11 mouse cellular contexts compared by ENCODE assay signal in the genomic region with DNA sequence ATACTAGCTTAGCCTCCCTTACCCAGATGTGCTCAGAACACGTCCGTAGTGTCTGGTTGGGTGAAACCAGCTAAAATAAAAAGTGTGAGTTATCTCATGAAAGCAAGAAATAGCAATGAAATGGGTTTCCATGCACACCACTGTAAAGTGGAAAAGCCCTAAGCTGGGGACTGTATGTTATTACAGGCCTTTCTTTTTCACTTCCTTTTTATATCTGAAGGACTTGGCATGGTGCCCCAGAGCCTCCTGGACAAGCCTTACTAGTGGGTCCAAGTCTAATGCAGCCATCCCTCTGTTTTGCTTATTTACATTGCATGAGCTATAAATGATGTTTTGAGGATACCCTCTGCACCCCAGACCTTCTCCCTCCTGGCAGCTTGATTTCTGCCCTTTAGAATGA. TPM values are rescaled to one million over a fixed set of nuclear protein-coding genes. Genes with fewer than 3 reads are reported as not detected.
DNase-seq lines count a peak whose midpoint lies in the region; ATAC-seq and TF ChIP-seq lines count a peak whose summit lies in the region.
"Had no signal": no experiment of that assay in that cellular context is flagged by ENCODE, and none has a peak within 500 bp of the region (broad histone marks: within the 10 kb centered on the region; RNA-seq: fewer than 3 reads in every experiment).

No protein-coding gene starts in this region.

- WGBS in liver, postnatal 0 days (ENCODE audit: insufficient replicate concordance), result 74% methylated on average over 2 of the region's 2 CpGs

- H3K4me2 ChIP-seq in liver, postnatal 0 days (ENCODE audit: low read depth, low read length), result no peak overlapping the region
- H3K4me2 ChIP-seq: hindbrain, embryonic 15.5 days; neural tube, embryonic 15.5 days had no signal

- no peaks in the 10 kb centered on the region for H3K9me3 ChIP-seq in liver, postnatal 0 days (ENCODE audit: low read length)
- H3K9me3 ChIP-seq: hindbrain, embryonic 15.5 days; neural tube, embryonic 15.5 days had no signal

- no peak overlapping the region for H3K9ac ChIP-seq in liver, postnatal 0 days (replicated peaks)
- H3K9ac ChIP-seq: hindbrain, embryonic 15.5 days; neural tube, embryonic 15.5 days had no signal

- no peak overlapping the region for H3K4me3 ChIP-seq in liver, postnatal 0 days (ENCODE audit: low read depth, low read length)
- H3K4me3 ChIP-seq: hindbrain, embryonic 15.5 days; neural tube, embryonic 15.5 days had no signal

- no peak overlapping the region for H3K27ac ChIP-seq in liver, postnatal 0 days (ENCODE audit: low read depth)
- H3K27ac ChIP-seq: hindbrain, embryonic 15.5 days; neural tube, embryonic 15.5 days had no signal

- H3K36me3 ChIP-seq in liver, postnatal 0 days (replicated peaks; ENCODE audit: insufficient read depth, low read length), result no peaks in the 10 kb centered on the region
- H3K36me3 ChIP-seq: hindbrain, embryonic 15.5 days; neural tube, embryonic 15.5 days had no signal

- ATAC-seq in liver, postnatal 0 days, result no peak

- no peaks in the 10 kb centered on the region for H3K27me3 ChIP-seq in liver, postnatal 0 days (ENCODE audit: insufficient read depth, low read length)
- H3K27me3 ChIP-seq: hindbrain, embryonic 15.5 days; neural tube, embryonic 15.5 days had no signal

- TF ChIP-seq CTCF in liver, postnatal 0 days (IDR thresholded peaks at IDR 0.05; ENCODE audit: low read depth), result no peak

- TF ChIP-seq EP300 in liver, postnatal 0 days (IDR thresholded peaks at IDR 0.05; ENCODE audit: low read depth), result no peak

- DNase-seq in adrenal gland, postnatal 36 days, result peak; percentile 11 to 52
- DNase-seq in adrenal gland, postnatal 25 days, result no peak
- DNase-seq in kidney, postnatal 36 days, result peak; percentile 13 to 46
- DNase-seq in kidney, adult 18-20 months, result no peak
- peak; percentile 63 for DNase-seq in testis, postnatal 10 days (ENCODE audit: low spot score)
- no peak for DNase-seq in testis, postnatal 14 days (ENCODE audit: low spot score)
- no peak for DNase-seq in thymus, postnatal 14 days
- no peak for DNase-seq in liver, postnatal 0 days

- no peaks in the 10 kb centered on the region for H3K4me1 ChIP-seq in liver, postnatal 0 days (ENCODE audit: insufficient read depth)
- H3K4me1 ChIP-seq: hindbrain, embryonic 15.5 days; neural tube, embryonic 15.5 days had no signal

RNA-seq across cellular contexts. Expression of a gene that starts 4.9 kb away (rescaled TPM):
- total RNA-seq in adrenal gland, postnatal 36 days (2021), result under 1 TPM; 0.13 to 0.26 TPM
- 0.27 TPM in 1 of 2 replicates, not detected in the other for total RNA-seq in adrenal gland, postnatal 25 days (2021)
- polyA plus RNA-seq in liver, postnatal 0 days (2015; fragmentation: Nextera tagmentation; extraction: Ambion mirVana), result 0.04 TPM in 1 of 2 replicates, not detected in the other
- polyA plus RNA-seq: hindbrain, embryonic 15.5 days; lung, embryonic 16.5 days; neural tube, embryonic 15.5 days had no signal

RNA-seq across cellular contexts. Expression of a gene that starts 43.6 kb away (rescaled TPM):
- total RNA-seq in adrenal gland, postnatal 36 days (2021), result 100 to 1,000 TPM in 1 of 2 experiments, 10 to 100 TPM in 1; 100.0 to 116 TPM
- 66.2 and 108 TPM in 2 replicates for total RNA-seq in adrenal gland, postnatal 25 days (2021)
- 79.0 and 79.2 TPM in 2 replicates for polyA plus RNA-seq in liver, postnatal 0 days (2015; fragmentation: Nextera tagmentation; extraction: Ambion mirVana)

Comparison
In these comparisons a context has a peak if more than half of its experiments do, and no peak if none do; other contexts are left out.
1. DNase-seq: peak in adrenal gland, postnatal 36 days (2 of 2), kidney, postnatal 36 days (2 of 2) and testis, postnatal 10 days (single experiment); none in adrenal gland, postnatal 25 days (single experiment), kidney, adult 18-20 months (single experiment), testis, postnatal 14 days (single experiment), thymus, postnatal 14 days (single experiment) and liver, postnatal 0 days (single experiment).